Mouse (Mus musculus) stomach, postnatal 0 days (tissue): ENCODE results near the gene Mars.

Source experiments
- CTCF ChIP-seq: IDR thresholded peaks from 2 replicates; pipeline ENCODE4 v1.5.1; 2016; ENCODE audit warnings: antibody characterized with exemption, low read depth, mild to moderate bottlenecking, moderate library complexity
- EP300 ChIP-seq: optimal IDR thresholded peaks from 2 replicates; pipeline ENCODE3; 2016; ENCODE audit warnings: antibody characterized with exemption

GRCm38 (mm10) chr10:127360714-127361113 lies 49.1 kb upstream of the Mars start:
- TF ChIP-seq CTCF: no peak
- TF ChIP-seq EP300: no peak
